In the genomic region with DNA sequence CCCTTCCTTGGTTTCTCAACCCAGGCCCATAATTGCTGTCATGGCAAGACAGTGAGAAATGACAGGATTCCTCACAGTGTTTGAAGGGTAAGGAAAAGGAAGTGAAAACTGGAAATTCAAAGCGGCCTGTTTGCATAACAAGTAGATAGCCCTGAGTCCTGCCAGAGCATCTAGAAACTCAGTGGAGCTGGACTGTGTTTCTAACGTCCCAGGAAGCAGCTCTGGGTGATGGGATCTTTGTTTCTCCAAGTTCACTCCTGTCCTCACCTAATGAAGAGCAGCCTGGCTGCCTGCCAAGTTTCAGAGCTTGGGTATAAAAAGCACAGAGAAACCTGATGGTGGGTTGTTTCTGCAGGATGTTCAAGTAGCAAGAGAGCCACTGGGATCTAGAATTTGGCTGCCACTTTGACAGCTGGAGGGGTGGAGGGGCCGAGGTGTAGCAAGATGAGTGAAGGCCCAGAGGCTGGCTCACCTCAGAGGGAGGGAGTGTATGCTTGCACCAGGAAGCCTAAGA, we compare ENCODE assay signal across 8 mouse cellular contexts.
DNase-seq lines count a peak whose midpoint lies in the region; ATAC-seq lines count a peak whose summit lies in the region.

No protein-coding gene starts in this region.

- no peak for ATAC-seq in forebrain, embryonic 13.5 days
- ATAC-seq in forebrain, embryonic 11.5 days (replicated peaks; ENCODE audit: low FRiP score) = no peak
- peak; percentile 90 for ATAC-seq in granulocyte monocyte progenitor cell, adult 5-6 weeks (replicated peaks; ENCODE audit: poor library complexity, severe bottlenecking)

- no peaks in the 10 kb centered on the region for H3K27me3 ChIP-seq in forebrain, embryonic 13.5 days
- H3K27me3 ChIP-seq in forebrain, embryonic 11.5 days (ENCODE audit: control insufficient read depth, insufficient read depth, low read length) = no peaks in the 10 kb centered on the region

- 42% methylated on average over 3 of the region's 3 CpGs for WGBS in forebrain, embryonic 13.5 days
- WGBS in forebrain, embryonic 11.5 days = 63% methylated on average over 3 of the region's 3 CpGs

- intact Hi-C loops in gastrocnemius, postnatal 36 days (cut with DNase I) = loop anchor here (5.0 kb wide), 1 partner anchor 110 kb away; the partner anchor contains the start of gene Erbin

- H3K36me3 ChIP-seq in forebrain, embryonic 13.5 days (ENCODE audit: poor library complexity, severe bottlenecking) = 0 out of 2 replicates have a peak, but pooled peaks cover 10% of the 10 kb centered on the region
- no peaks in the 10 kb centered on the region for H3K36me3 ChIP-seq in forebrain, embryonic 11.5 days (ENCODE audit: control insufficient read depth, insufficient read depth, low read length)

- DNase-seq in forebrain, embryonic 11.5 days (ENCODE audit: low spot score) = no peak
- DNase-seq in 3T3-L1 (ENCODE audit: low read depth, low spot score) = peak; percentile 41
- DNase-seq in kidney, postnatal 25 days = peak; percentile 62 to 64
- no peak for DNase-seq in frontal cortex, postnatal 25 days (ENCODE audit: low spot score in 2 of 2)
- DNase-seq in layer of hippocampus, adult 9-10 months (ENCODE audit: low spot score) = no peak
- no peak for DNase-seq in gastrocnemius, postnatal 36 days

- no peaks in the 10 kb centered on the region for H3K9me3 ChIP-seq in forebrain, embryonic 13.5 days (replicated peaks)
- H3K9me3 ChIP-seq in forebrain, embryonic 11.5 days (ENCODE audit: control insufficient read depth, low read length) = no peaks in the 10 kb centered on the region

- peak overlapping the region; percentile 51 for H3K27ac ChIP-seq in forebrain, embryonic 13.5 days
- no peak overlapping the region for H3K27ac ChIP-seq in forebrain, embryonic 11.5 days (ENCODE audit: low read depth, low read length)

- no peak overlapping the region for H3K9ac ChIP-seq in forebrain, embryonic 13.5 days
- no peak overlapping the region for H3K9ac ChIP-seq in forebrain, embryonic 11.5 days (ENCODE audit: low read length)

- no peak overlapping the region for H3K4me2 ChIP-seq in forebrain, embryonic 13.5 days
- no peak overlapping the region for H3K4me2 ChIP-seq in forebrain, embryonic 11.5 days (ENCODE audit: low read depth, low read length, severe bottlenecking)

- no peak overlapping the region for H3K4me3 ChIP-seq in forebrain, embryonic 13.5 days
- H3K4me3 ChIP-seq in forebrain, embryonic 11.5 days (ENCODE audit: low read depth, low read length) = no peak overlapping the region

- peaks cover 52% of the 10 kb centered on the region for H3K4me1 ChIP-seq in forebrain, embryonic 13.5 days
- H3K4me1 ChIP-seq in forebrain, embryonic 11.5 days (replicated peaks; ENCODE audit: control insufficient read depth, insufficient read depth, low read length) = peaks cover 2% of the 10 kb centered on the region; the same call in 1 of the 2 replicates

Comparison
In these comparisons a context has a peak if more than half of its experiments do, and no peak if none do; other contexts are left out.
1. DNase-seq: peak in 3T3-L1 (single experiment) and kidney, postnatal 25 days (2 of 2); none in forebrain, embryonic 11.5 days (single experiment), frontal cortex, postnatal 25 days (0 of 2), layer of hippocampus, adult 9-10 months (single experiment) and gastrocnemius, postnatal 36 days (0 of 2).